In the genomic region with DNA sequence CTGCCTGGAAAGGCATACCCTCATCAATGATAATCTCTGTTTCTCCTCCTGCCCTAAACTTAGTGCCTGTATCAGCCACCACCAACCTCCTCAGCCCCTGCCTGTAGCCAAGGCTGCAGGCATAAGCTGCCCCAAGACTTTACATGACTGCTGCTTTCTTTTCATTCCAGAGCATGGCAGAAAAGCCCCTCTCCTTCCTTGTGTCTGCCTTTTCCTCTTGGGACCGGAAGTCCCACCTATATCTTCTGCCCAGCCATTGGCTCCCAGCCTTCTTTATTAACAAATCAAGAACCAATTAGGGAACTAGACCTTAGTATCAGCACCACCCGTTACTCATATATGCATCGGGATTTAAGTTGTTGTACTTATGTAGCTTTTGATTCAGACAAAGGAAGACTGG, we compare ENCODE assay signal across 29 mouse cellular contexts. TPM values are rescaled to one million over a fixed set of nuclear protein-coding genes. Genes with fewer than 3 reads are reported as not detected.
DNase-seq lines count a peak whose midpoint lies in the region; TF ChIP-seq lines count a peak whose summit lies in the region.
"Had no signal": no experiment of that assay in that cellular context is flagged by ENCODE, and none has a peak within 500 bp of the region (broad histone marks: within the 10 kb centered on the region; RNA-seq: fewer than 3 reads in every experiment).

No protein-coding gene starts in this region.

- no peak for TF ChIP-seq EP300 in MEL (IDR thresholded peaks at IDR 0.05; ENCODE audit: low read depth in 1 of 2, low read length in 2 of 2)

- H3K79me2 ChIP-seq in MEL (ENCODE audit: control insufficient read depth, insufficient read depth, low read length, poor library complexity): no peaks in the 10 kb centered on the region; the same call in 1 of the 2 replicates

- H3K27ac ChIP-seq in MEL (ENCODE audit: control insufficient read depth, low read depth, low read length): peak overlapping the region; percentile 60
- peak overlapping the region; percentile 38 for H3K27ac ChIP-seq in bone marrow macrophage, adult 2 months (ENCODE audit: insufficient read depth, low read depth, low read length)
- H3K27ac ChIP-seq: embryonic facial prominence, embryonic 10.5 days; embryonic facial prominence, embryonic 13.5 days; forebrain, embryonic 12.5 days; forebrain, embryonic 15.5 days; heart, adult 2 months; heart, embryonic 10.5 days; hindbrain, embryonic 10.5 days; hindbrain, embryonic 13.5 days; intestine, embryonic 15.5 days had no signal

- H3K4me3 ChIP-seq in E14TG2a.4 (replicated peaks; ENCODE audit: low read length): peak overlapping the region; percentile 79
- peak overlapping the region; percentile 82 to 95 for H3K4me3 ChIP-seq in MEL (ENCODE audit: control insufficient read depth in 1 of 2, insufficient read depth in 1 of 2, low read depth in 2 of 2, low read length in 2 of 2)
- no peak overlapping the region for H3K4me3 ChIP-seq in bone marrow macrophage, adult 2 months (ENCODE audit: insufficient read depth, low read length)
- H3K4me3 ChIP-seq: embryonic facial prominence, embryonic 10.5 days; embryonic facial prominence, embryonic 13.5 days; erythroblast, embryonic 14.5 days; forebrain, embryonic 12.5 days; forebrain, embryonic 15.5 days; heart, adult 2 months; heart, embryonic 10.5 days; hindbrain, embryonic 10.5 days; hindbrain, embryonic 13.5 days; intestine, embryonic 15.5 days had no signal

- no peak for TF ChIP-seq CTCF in E14TG2a.4 (conservative IDR thresholded peaks at IDR 0.05; ENCODE audit: low read length)
- no peak for TF ChIP-seq CTCF in MEL (IDR thresholded peaks at IDR 0.05 in 2 of 3, conservative IDR thresholded peaks at IDR 0.05 in 1 of 3; ENCODE audit: control insufficient read depth in 1 of 3, insufficient read depth in 1 of 3, low read depth in 2 of 3, low read length in 3 of 3, poor library complexity in 1 of 3, severe bottlenecking in 1 of 3)
- TF ChIP-seq CTCF in bone marrow macrophage, adult 2 months (IDR thresholded peaks at IDR 0.05; ENCODE audit: low read depth, low read length): no peak

- H3K27me3 ChIP-seq in E14TG2a.4 (ENCODE audit: insufficient read depth, low read length) (no peaks in the 10 kb centered on the region), MEL (ENCODE audit: control insufficient read depth in 1 of 2, insufficient read depth in 2 of 2, low read length in 2 of 2) (no peaks in the 10 kb centered on the region; a peak in 1 of 4 replicates)
- H3K27me3 ChIP-seq: embryonic facial prominence, embryonic 13.5 days; forebrain, embryonic 12.5 days; forebrain, embryonic 15.5 days; hindbrain, embryonic 13.5 days; intestine, embryonic 15.5 days had no signal

- no peak for TF ChIP-seq RAD21 in MEL (IDR thresholded peaks at IDR 0.05; ENCODE audit: low read depth, low read length)

- peak overlapping the region; percentile 85 for H3K9ac ChIP-seq in MEL (ENCODE audit: control insufficient read depth, low read depth, low read length, poor library complexity, severe bottlenecking)
- H3K9ac ChIP-seq: embryonic facial prominence, embryonic 13.5 days; forebrain, embryonic 12.5 days; forebrain, embryonic 15.5 days; hindbrain, embryonic 13.5 days; intestine, embryonic 15.5 days had no signal

- peaks cover 69% of the 10 kb centered on the region for H3K4me1 ChIP-seq in E14TG2a.4 (replicated peaks; ENCODE audit: low read depth, low read length)
- H3K4me1 ChIP-seq in MEL (ENCODE audit: control insufficient read depth in 1 of 2, insufficient read depth in 2 of 2, low read length in 2 of 2): peaks cover 4 to 22% of the 10 kb centered on the region in 2 experiments; a peak in 3 of 4 replicates
- H3K4me1 ChIP-seq in bone marrow macrophage, adult 2 months (ENCODE audit: control insufficient read depth, insufficient read depth, low read length): peaks cover 53% of the 10 kb centered on the region
- H3K4me1 ChIP-seq: embryonic facial prominence, embryonic 13.5 days; heart, embryonic 10.5 days; intestine, embryonic 15.5 days had no signal

- DNase-seq in 416B (ENCODE audit: low read depth) (peak; percentile 45), MEL (ENCODE audit: low read depth, low spot score) (peak; percentile 92)
- DNase-seq in gastrocnemius, postnatal 10 days: no peak
- no peak for DNase-seq in embryo, embryonic 10.5 days (ENCODE audit: low spot score)
- DNase-seq in left cerebral cortex, postnatal 10 days (ENCODE audit: extremely low spot score in 1 of 2, low spot score in 2 of 2): no peak
- DNase-seq: adrenal gland, postnatal 10 days; adrenal gland, postnatal 36 days; cerebellum, adult 11 months; cerebellum, adult 2 months; cerebellum, adult 9-11 months; cerebellum, postnatal 25 days; embryo, embryonic 11 days; gastrocnemius, postnatal 36 days; heart, adult 2 months; kidney, adult 2 months had no signal

- no peaks in the 10 kb centered on the region for H3K36me3 ChIP-seq in E14TG2a.4 (ENCODE audit: insufficient read depth, low read length)
- peaks cover 0 to 7% of the 10 kb centered on the region in 2 experiments; a peak in 2 of 4 replicates for H3K36me3 ChIP-seq in MEL (ENCODE audit: control insufficient read depth in 1 of 2, insufficient read depth in 2 of 2, low read length in 2 of 2)
- H3K36me3 ChIP-seq: embryonic facial prominence, embryonic 10.5 days; embryonic facial prominence, embryonic 13.5 days; forebrain, embryonic 12.5 days; forebrain, embryonic 15.5 days; G1E; heart, embryonic 10.5 days; hindbrain, embryonic 10.5 days; hindbrain, embryonic 13.5 days; intestine, embryonic 15.5 days had no signal

- no peaks in the 10 kb centered on the region for H3K9me3 ChIP-seq in E14TG2a.4 (ENCODE audit: low read length)
- no peaks in the 10 kb centered on the region for H3K9me3 ChIP-seq in MEL (replicated peaks; ENCODE audit: insufficient read depth, low read length)
- H3K9me3 ChIP-seq: embryonic facial prominence, embryonic 10.5 days; embryonic facial prominence, embryonic 13.5 days; forebrain, embryonic 12.5 days; forebrain, embryonic 15.5 days; heart, embryonic 10.5 days; hindbrain, embryonic 10.5 days; hindbrain, embryonic 13.5 days; intestine, embryonic 15.5 days had no signal

- intact Hi-C loops in left cerebral cortex, postnatal 10 days (cut with DNase I): no loop called here

- TF ChIP-seq POLR2A in MEL (IDR thresholded peaks at IDR 0.05; ENCODE audit: control insufficient read depth in 1 of 2, insufficient read depth in 1 of 2, low read depth in 1 of 2, low read length in 2 of 2, poor library complexity in 1 of 2): peak; percentile 37 to 95; a peak in 2 of 4 replicates
- TF ChIP-seq POLR2A in bone marrow macrophage, adult 2 months (IDR thresholded peaks at IDR 0.05; ENCODE audit: borderline replicate concordance, low read depth, low read length): no peak

TF ChIP-seq in MEL, 35 proteins besides CTCF, POLR2A, EP300 and RAD21:
- TF ChIP-seq JUND (IDR thresholded peaks at IDR 0.05; ENCODE audit: low read depth, low read length): no peak
- 0 out of 2 replicates have a peak, but pooled peaks have one; percentile 3 for TF ChIP-seq ETS1 (IDR thresholded peaks at IDR 0.05; ENCODE audit: low read depth, low read length)
- TF ChIP-seq CHD2 (IDR thresholded peaks at IDR 0.05; ENCODE audit: low read length): no peak
- peak; percentile 89 for TF ChIP-seq TBP (IDR thresholded peaks at IDR 0.05; ENCODE audit: low read depth, low read length)
- TF ChIP-seq MAX (IDR thresholded peaks at IDR 0.05; ENCODE audit: low read length): 0 out of 2 replicates have a peak, but pooled peaks have one; percentile 55
- 0 out of 2 replicates have a peak, but pooled peaks have one; percentile 18 for TF ChIP-seq TCF12 (IDR thresholded peaks at IDR 0.05; ENCODE audit: low read depth, low read length)
- 0 out of 2 replicates have a peak, but pooled peaks have one; percentile 40 for TF ChIP-seq GATA1 (IDR thresholded peaks at IDR 0.05; ENCODE audit: low read depth, low read length)
- peak; percentile 81 for TF ChIP-seq SIN3A (IDR thresholded peaks at IDR 0.05; ENCODE audit: low read length)
- peak; percentile 83 for TF ChIP-seq MXI1 (IDR thresholded peaks at IDR 0.05; ENCODE audit: low read depth, low read length)
- no peak for TF ChIP-seq SMC3 (IDR thresholded peaks at IDR 0.05; ENCODE audit: low read depth, low read length)
- TF ChIP-seq POLR2AphosphoS2 (IDR thresholded peaks at IDR 0.05; ENCODE audit: low read length): peak; percentile 83
- peak; percentile 71 for TF ChIP-seq ZMIZ1 (IDR thresholded peaks at IDR 0.05; ENCODE audit: low read depth, low read length)
- TF ChIP-seq MYC (IDR thresholded peaks at IDR 0.05; ENCODE audit: low read depth, low read length): peak; percentile 58; the same call in 1 of the 2 replicates
- TF ChIP-seq NELFE (IDR thresholded peaks at IDR 0.05; ENCODE audit: low read depth, low read length): peak; percentile 87
- peak; percentile 77 for TF ChIP-seq ELF1 (IDR thresholded peaks at IDR 0.05; ENCODE audit: low read depth, low read length)
- TF ChIP-seq USF1 (IDR thresholded peaks at IDR 0.05; ENCODE audit: low read depth, low read length): no peak
- peak; percentile 75; the same call in 1 of the 2 replicates for TF ChIP-seq HCFC1 (IDR thresholded peaks at IDR 0.05; ENCODE audit: low read depth, low read length)

RNA-seq across cellular contexts. Expression of a gene that starts 0.6 kb away (rescaled TPM):
- total RNA-seq in MEL (2012; rRNA removed): 10.3 and 15.0 TPM in 2 replicates
- 10 to 100 TPM in 1 of 2 experiments, not detected in 1; 14.2 TPM for polyA plus RNA-seq in MEL (2012; ENCODE audit: insufficient read depth in 1 of 2, insufficient read length in 2 of 2, low read depth in 1 of 2, low replicate concordance in 2 of 2, missing spikeins in 1 of 2)
- polyA plus RNA-seq in bone marrow macrophage, adult 2 months (2012; ENCODE audit: insufficient read depth, insufficient read length, missing spikeins): 7.5 and 11.6 TPM in 2 replicates
- 1 to 10 TPM; 2.4 to 2.6 TPM for total RNA-seq in gastrocnemius, postnatal 10 days (2021)
- 1 to 10 TPM; 6.7 to 7.5 TPM for total RNA-seq in left cerebral cortex, postnatal 10 days (2021)
- polyA plus RNA-seq: G1E had no signal

RNA-seq across cellular contexts. Expression of a gene that starts 10.0 kb away (rescaled TPM):
- 1.3 and 2.0 TPM in 2 replicates for total RNA-seq in MEL (2012; rRNA removed)
- 1 to 10 TPM in 1 of 2 experiments, not detected in 1; 3.6 TPM for polyA plus RNA-seq in MEL (2012; ENCODE audit: insufficient read depth in 1 of 2, insufficient read length in 2 of 2, low read depth in 1 of 2, low replicate concordance in 2 of 2, missing spikeins in 1 of 2)
- polyA plus RNA-seq in bone marrow macrophage, adult 2 months (2012; ENCODE audit: insufficient read depth, insufficient read length, missing spikeins): not detected in 2 replicates
- 1 to 10 TPM; 8.5 to 9.1 TPM for total RNA-seq in gastrocnemius, postnatal 10 days (2021)
- 10 to 100 TPM; 12.1 to 14.2 TPM for total RNA-seq in left cerebral cortex, postnatal 10 days (2021)
- total RNA-seq: CH12.LX; common myeloid progenitor, adult 5-6 weeks; G1E had no signal
- polyA plus RNA-seq: erythroblast, embryonic 14.5 days; G1E had no signal

Comparison
In these comparisons a context has a peak if more than half of its experiments do, and no peak if none do; other contexts are left out.
1. DNase-seq: peak in 416B (single experiment) and MEL (single experiment); none in gastrocnemius, postnatal 10 days (single experiment), embryo, embryonic 10.5 days (single experiment) and left cerebral cortex, postnatal 10 days (0 of 2).